Mouse (Mus musculus): Measurements from ENCODE around the gene Gstp3.
"Not testable (repeated sequence)": the region's sequence is repeated elsewhere in the genome, so short reads cannot be mapped to it uniquely, and the experiment has no call there.

Gene Gstp3

DNA sequence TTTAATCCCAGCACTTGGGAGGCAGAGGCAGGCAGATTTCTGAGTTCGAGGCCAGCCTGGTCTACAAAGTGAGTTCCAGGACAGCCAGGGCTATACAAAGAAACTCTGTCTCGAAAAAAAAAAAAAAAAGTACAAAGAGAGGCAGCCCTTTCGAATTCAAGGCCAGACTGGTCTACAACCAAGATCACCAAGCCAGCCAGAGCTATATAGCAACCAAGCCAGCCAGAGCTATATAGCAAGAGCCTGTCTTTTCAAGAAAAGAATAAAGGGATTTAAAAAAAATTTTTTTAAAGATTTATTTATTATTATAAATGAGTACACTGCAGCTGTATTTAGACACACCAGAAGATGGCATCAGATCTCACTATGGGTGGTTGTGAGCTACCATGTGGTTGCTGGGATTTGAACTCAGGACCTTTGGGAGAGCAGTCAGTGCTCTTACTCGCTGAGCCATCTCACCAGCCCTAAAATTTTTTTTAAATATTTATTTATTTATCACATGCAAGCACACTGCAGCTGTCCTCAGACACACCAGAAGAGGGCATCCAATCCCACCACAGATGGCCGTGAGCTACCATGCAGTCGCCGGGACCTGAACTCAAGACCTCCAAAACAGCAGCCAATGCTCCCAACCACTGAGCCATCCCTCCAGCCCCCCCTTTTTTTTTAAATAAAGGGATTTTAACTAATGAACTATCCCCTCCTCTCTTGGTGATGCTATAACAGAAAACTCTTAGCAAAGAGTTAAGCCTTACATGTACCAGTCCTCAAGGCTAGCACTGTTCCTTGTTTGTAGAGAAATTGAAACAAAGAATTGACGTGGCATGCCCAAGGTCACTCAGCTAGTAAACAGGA lies 902 bp upstream of the Gstp3 start:
- DNase-seq: not testable (repeated sequence)

DNA sequence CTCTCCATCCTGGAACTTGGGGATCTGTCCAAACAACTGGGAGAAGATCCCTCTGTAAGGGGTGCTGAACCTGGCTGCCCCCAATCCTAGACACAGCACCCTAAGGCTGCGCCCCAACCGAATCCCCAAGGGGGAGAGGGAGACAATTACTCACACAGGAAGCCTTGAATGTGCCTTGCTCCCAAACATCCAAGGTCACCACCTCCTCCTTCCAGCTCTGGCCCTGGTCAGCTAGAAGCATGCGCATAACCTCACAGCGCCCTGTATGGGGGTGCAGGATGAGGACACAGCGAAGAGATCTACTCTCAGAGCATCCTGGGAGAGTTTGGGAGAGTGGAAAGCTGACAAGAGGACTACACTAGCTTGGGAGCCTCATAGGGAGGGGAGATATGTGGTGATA lies 788 bp downstream of the Gstp3 start:
- no peak for DNase-seq

DNA sequence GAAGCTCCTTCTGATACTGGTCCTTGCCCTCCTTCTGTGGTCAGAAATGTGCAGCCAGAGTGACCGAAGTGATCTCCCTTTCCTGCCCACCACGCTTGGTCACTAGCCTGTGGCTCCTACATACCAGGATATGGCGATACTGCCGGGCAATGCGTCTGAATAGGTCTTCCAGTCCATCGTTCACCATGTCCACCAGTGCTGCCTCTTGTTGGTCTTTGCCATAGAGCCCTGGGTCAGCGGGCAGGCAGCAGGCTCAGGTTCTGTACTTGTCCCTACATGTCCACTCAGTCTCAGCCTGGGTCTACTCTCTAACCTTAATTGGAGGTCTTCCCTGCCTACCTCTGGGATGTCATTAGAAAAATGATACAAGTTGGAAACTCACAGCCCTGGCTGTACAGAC lies 1.4 kb downstream of the Gstp3 start:
- DNase-seq: no peak

DNA sequence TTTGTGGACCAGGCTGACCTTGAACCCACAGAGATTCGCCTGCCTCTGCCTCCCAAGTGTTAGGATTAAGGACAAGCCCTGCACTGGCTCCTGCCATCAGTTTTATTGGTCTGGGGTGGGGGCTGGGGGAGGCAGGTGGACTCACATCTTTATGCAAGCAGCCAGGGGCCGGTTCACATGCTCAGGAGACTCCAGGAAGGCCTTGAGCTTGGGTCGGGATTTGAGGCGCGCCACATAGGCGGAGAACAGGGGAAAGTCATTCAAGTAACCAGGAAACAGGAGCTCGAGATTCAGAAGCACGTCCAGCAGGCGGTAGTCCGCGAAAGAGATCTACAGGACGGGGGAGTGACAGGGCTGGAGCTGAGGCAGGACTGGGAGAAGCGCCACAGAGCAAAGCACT lies 2.0 kb downstream of the Gstp3 start:
- no peak for DNase-seq

DNA sequence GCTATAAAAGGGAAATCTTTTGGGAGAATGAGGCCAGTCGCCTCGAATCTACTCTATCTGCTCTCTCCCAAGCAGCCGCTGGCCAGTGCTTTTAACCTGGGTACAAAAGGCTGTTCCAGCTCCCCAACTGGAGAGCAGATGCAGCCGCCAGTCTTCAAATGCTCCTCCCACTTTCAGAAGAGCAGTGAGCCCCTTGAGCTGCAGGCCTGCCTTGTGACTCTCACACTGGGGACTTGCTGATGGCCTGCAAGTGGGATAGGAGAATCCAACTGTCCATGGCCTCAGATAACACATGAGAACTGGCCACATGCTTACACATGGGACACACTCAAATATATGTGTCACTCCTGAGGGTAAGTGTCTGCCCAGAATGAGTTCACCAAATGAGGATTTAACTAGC lies 2.6 kb downstream of the Gstp3 start:
- DNase-seq: no peak

DNA sequence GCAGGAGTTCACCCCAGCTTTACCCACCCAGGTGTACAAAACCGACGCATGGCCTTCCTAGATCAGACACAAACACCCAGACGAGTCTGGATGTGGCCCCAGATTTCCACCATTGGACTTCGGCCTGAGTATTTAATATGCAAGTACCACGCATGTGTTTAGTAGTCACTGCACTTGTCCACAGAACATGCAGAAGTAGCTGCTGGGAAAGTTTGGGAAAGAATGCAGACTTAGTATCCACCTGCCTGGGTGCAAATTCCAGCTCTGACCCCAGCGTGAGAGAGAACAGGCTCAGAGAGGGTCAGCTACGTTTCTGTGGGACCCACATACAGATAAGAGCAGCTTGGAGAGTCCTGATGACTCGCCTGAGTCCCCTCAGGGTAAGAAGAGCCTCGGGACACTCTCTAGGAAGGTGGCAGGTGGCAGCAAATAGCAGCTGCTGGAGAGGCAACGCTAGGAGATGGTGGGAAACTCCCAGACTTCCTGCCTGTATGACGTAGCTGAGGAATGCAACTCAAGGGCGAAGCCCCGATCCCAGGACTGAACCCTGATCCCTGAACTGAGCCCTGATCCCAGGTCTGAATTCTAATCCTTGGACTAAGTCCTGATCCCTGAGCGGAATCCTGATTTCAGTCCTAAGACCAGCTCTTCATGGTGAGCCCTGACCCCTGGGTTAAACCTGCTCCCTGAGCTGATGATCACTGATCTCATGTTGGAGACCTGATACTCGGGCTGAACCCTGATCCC lies 3.2 kb downstream of the Gstp3 start:
- no peak for DNase-seq

DNA sequence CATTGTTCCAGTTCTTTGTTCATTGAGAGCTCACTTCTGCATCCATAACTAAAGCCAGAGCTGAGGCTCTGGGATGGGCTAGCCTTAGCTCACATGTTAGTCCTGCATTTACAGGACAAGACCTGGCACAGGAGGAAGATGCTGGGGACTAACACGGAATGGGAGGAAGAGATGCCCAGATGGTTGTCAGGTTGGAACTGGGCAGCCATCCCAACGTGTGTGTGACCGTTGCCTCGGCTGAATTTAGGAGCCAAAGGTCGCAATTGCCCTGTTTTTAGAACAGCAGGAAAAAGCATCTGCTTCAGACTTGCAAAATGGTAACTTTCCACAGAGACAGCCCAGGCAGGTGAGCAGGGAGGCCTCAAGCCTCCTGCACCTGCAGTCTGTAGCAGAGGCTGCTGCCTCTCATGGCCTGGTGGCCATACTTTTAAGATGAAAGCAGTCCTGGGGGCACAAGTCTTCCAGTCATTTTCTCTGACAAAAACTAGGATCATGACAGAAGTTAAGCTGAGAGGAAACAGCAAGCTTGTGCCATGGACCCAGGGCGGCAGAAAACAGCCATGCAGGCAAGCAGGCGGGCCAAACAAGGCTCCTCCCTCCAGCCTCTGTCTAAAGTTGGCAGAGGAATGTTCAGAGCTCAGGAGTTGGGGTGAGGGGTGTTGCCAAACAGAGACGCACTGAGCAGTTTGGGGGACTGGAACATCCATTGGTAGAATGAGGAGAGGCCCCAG lies 4.0 kb downstream of the Gstp3 start:
- no peak for DNase-seq

DNA sequence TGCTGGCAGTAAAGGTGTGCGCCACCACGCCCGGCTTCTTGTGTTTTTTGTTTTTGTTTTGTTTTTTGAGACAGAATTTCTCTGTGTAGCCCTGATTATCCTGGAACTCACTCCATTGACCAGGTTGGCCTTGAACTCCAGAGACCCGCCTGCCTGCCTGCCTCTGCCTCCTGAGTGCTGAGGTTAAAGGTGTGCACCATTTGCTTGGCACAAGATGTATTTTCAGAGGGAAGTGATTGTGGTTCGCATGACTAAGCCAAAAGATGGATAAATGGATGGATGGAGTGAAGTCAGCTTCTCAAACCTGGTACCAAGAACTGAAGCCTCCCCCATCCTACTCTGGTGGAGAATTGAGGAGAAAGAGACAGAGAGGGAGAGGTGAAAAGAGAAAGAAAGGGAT lies 4.8 kb downstream of the Gstp3 start:
- no peak for DNase-seq

DNA sequence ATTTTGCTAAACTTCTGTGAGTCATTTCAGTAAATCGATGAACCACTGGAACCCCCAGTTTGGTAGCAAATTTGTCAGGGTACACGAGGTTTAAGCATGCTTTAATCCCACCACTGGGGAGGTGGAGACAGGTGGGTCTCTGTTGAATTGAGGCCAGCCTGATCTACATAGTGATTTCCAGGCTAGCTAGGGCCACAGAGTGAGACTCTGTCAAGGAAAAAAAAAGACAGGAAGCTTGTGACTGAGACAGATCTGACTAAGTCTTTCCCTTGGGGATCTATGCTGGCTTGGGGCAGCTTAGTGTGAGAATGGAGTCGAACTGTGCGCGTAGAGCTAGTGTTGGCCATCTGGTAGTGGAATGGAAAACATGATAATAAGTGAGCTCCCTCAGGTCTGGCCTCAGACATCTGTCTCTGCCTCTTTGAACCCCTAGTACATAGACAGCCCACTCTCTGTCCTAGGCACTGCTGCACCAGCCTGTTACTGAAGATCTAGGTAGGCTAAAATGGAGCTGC lies 6.8 kb downstream of the Gstp3 start:
- DNase-seq: no peak

DNA sequence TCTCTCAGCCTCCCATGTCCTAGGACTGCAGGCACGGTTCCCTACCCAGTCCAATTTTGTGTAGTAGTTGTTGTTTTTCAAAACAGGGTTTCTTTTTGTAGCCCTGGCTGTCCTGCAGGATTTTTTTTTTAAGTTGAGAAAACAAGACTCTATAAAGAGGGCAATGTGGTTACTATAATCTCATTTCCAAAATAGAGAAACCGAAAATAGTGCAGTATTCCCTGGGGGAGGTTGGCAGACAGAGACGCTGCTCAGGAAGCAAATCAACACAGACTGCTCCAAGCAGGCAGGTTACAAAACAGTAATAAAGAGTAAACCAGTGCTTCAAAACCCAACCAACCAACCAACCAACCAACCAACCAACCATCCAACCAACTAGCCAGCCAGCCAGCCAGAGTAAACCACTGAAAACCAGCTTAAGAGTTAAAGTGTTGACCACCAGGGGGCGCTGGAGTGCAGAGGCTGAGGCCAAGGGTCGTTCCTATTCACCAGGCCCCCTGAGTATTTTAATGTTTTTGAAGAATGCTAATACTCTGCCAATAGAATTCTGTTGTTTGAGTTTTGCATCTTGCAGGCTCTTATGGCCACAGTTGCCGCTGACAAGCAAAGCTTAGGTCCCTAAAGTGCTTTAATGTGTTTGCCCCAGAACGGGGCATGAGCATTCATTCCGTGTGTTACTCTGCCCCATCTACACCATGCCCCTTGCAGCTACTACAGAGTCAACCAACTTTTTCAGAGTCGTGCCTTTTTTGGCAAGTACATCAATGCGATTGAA lies 7.4 kb downstream of the Gstp3 start:
- peak; percentile 79 for DNase-seq

DNA sequence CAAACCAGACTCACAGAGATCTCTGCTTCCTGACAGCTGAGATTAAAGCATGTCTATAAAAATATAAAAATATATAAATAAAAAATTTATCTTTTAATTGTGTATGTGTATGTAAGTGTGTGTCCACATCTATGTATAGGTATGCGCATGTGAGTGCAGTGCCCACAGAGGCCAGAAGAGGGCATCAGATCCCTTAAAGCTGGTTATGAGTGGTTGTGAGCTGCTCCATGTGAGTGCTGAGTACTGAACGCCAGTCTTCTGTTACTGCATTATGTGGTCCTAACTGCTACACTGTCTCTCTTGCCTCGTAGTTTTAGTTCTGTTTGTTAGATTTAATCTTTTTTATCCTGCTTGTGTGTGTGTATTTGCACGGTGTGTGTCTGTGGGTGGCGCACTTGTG lies 8.4 kb downstream of the Gstp3 start:
- DNase-seq: no peak

DNA sequence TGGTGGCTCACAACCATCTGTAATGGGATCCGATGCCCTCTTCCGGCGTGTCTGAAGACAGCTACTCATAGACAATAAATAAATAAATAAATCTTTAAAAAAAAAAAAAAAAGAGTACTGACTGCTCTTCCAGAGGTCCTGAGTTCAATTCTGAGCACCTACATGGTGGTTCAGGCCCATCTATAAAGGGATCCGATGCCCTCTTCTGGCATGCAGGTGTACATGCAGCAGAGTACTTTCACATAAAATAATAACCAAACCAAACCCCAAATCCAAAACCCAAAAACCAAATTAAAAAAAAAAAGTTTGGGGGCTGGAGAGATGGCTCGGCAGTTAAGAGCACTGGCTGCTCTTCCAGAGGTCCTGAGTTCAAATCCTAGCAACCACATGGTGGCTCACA lies 10.3 kb downstream of the Gstp3 start:
- not testable (repeated sequence) for DNase-seq

DNA sequence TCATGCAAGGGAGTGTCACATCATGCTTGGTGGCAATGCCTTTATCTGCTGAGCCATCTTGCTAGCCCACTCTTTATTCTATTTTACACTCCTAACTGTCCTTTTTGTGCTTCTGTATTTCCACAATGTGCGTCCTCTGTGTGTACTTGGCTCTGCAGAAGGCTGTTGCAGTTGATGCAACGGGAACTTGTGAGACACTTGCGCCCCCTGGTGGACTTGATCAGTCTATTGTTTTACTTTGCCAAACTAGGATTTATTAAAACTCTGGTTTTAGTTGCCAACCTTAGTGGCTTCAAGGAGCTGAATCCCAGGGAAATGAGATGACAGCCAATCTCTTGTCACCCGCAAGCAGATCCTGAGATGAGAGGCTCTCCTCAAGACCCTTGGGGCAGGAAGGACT lies 11.5 kb downstream of the Gstp3 start:
- DNase-seq: peak; percentile 89

DNA sequence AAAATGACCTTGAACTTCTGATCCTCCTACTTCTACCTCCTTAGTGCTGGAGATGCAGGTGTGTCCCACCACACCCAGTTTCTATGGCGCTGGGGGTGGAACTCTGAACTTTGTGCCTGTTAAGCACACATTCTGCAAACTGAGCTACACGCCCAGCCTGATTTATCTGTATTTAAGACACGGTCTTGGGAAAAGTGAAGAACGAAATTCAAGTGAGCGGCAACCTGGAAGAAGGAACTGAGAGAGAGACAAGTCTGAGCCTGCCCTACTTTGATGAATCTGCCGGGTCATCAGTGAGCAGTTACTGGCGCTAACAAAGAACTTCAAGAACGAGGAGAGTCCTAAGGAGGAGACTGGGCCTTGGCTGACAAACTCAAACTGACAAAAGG lies 12.5 kb downstream of the Gstp3 start:
- no peak for DNase-seq

DNA sequence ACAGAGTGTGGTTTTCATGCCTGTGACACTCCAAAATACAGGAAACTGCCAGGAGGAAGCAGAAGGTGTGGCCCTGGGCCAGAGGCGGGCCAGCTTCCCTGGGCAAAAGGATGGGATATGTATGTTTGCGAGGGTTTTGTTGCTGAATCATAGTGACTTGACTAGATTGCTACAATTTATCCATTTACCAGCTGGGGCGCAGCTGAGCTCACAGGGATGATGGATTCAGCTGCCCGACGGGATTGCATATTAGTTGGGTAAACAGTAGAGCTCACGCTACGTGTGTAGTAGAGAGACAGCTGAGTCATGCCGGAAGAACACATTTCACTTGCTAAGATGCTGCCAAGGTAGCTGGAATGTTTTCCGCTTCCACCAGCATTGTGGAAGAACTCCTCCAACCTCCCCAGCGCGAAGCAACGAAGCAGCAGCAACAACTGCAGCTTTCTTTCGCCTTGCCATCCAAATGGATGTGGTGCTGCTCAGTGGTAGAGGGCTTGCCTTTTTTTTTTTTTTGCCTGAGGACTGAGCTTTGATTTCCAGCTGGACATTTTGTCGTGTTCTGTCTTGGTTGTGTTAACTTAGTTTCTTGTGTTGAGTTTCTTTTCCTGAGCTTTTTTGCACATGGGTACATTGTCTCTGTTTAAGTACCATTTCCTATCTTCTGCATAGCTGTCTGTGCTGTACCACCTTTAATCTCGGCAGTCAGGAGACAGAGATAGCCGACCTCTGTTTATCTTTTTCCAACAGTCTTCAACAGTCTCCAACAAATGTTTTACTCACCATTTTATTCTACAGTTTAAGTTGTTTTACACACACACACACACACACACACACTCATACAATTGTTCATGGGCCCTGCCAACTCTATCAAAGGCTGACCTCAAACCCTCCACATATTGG lies 13.2 kb downstream of the Gstp3 start, which contains the start of gene Gstp2:
Gene Gstp2, minus strand, starts transcription at position 58 of the 900 bp plus-strand sequence.
- peak; percentile 93 for DNase-seq

DNA sequence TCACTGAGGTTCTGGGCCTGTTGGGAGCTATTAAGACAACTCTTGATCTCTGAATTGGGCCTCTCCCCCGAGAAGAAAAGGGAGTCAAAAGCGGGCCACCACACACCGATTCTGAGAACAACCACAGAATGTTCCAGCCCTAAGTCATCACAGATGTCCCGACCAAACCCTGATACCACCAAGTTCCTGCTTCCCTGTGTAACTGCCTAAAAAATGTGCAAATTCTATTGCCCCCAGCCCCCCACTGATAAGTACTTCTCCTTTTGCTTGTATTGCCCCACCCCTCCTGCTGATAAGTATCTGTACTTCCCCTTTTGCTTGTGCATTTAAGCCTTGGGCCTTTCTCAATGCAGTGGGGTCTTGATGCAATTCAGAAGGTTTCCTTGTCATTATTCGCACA lies 15.3 kb downstream of the Gstp3 start:
- DNase-seq: not testable (repeated sequence)

DNA sequence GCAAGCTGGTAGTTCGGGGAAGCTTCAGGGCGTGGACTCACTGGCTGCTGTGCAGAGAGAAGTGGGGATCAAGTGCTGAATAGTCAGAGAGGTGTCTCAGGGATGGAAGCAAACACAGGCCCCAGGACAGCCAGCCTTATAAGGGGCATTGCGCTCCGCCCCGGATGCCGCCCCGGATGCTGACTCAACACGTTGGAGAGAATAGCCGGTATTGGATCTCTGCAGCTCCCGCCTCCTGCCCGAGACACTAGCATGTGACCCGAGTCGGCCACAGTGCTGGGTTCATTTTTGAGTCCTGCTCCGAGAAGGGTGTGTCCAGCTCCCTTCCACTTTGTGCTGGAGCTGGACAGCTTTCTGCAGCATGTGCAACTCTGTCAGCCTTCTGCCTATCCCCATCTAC lies 17.2 kb downstream of the Gstp3 start:
- DNase-seq: peak; percentile 71

DNA sequence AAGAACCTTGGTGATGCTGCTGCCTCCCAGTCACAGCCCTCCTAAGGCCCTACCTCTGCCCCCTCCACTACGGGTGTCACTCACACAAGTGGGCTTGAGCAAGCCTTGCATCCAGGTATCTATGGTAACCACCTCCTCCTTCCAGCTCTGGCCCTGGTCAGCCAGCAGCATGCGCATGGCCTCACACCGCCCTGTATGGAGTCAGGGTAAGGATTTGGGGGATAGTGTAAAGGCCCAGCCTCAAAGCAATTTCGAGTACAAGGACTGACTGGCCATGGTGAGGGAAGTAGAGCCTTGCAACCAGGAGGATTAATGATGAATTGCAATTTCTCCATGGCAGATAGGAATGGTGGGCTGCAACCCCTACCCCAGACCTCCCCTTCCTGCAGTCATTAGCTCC lies 17.9 kb downstream of the Gstp3 start:
- DNase-seq: not testable (repeated sequence)

DNA sequence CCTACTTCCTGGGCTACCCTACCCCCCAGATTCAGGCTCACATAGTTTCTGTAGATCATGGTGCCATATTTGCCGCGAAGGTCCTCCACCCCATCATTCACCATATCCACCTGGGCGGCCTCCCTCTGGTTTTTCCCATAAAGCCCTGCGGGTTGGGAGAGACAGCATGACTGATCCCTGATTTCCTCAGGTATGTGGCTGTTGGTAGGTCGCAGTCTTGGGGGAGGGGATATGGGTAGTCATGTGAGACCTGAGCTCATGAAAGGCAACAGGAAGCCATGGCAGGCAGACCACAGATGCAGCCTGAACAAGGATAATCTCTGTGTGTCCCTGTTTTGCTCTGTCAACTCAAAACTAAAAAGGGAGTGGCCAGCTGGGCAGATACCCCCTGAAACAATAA lies 18.4 kb downstream of the Gstp3 start:
- DNase-seq: not testable (repeated sequence)

DNA sequence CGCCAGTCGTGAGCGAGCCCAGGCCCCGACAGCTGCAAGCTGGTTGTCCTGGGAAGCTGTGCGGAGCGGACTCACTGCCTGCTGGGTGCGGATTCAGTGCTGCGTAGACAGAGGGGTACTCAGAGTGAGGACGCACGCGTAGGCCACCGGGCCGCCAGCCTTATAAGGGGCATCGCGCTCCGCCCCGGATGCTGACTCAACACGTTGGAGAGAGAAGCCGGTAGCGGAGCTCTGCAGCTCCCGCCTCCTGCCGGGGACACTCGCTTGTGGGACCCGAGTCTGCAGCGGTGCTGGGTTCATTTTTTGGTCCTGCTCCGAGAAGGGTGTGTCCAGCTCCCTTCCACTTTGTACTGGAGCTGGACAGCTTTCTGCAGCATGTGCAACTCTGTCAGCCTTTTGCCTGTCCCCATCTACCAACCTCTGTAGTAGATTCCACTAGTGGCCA lies 21.6 kb downstream of the Gstp3 start, which contains the start of gene Gstp1:
Gene Gstp1, minus strand, starts transcription at position 198 of the 445 bp plus-strand sequence.
- DNase-seq: peak; percentile 95

DNA sequence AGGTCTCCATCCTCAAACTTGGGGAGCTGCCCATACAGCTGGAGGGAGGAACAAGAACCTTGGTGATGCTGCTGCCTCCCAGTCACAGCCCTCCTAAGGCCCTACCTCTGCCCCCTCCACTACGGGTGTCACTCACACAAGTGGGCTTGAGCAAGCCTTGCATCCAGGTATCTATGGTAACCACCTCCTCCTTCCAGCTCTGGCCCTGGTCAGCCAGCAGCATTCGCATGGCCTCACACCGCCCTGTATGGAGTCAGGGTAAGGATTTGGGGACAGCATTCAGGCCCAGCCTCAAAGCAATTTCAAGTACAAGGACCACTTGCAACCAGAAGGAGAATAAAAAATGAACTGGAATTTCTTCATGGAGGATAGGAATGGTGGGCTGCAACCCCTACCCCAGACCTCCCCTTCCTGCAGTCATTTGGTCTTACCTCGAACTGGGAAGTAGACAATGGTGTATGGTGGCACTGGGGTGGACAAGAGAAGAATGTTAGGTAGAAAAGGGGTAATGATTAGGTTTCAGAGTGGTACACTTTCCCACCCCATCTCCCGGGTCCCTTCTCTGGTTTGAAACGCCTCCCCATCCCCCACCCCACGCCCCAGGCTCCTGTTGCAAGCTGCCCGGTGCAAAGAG lies 22.1 kb downstream of the Gstp3 start:
- DNase-seq: not testable (repeated sequence)
